Mouse (Mus musculus) neutrophil, adult 5-6 weeks (primary cell): ENCODE data around the gene Dnttip1. TPM values are rescaled to one million over a fixed set of nuclear protein-coding genes. Genes with fewer than 3 reads are reported as not detected.

Experiments
- ATAC-seq: fragments of 151-379, 151-347 bp; 2 replicates; pipeline ENCODE4 v1.8.0; 2017; ENCODE audit warnings: mild to moderate bottlenecking, moderate TSS enrichment; ENCODE audit not compliant: insufficient number of reproducible peaks, poor library complexity, low FRiP score, severe bottlenecking; ENCODE audit errors: extremely low read depth
- total RNA-seq: library from RNA; stranded (forward); fragments of 200-1000 nt; gene quantifications from 2 replicates; pipeline ENCODE4 v1.2.3, GENCODE M21; 2017

Gene Dnttip1
- total RNA-seq, 1 experiment from 2014 or later = 26.7 TPM

GRCm38 (mm10) chr2:164777246-164778014, 31.6 kb downstream of the Dnttip1 start:
- no peak for ATAC-seq

- no peak for ATAC-seq
Observed at GRCm38 (mm10) chr2:164778015-164778287, 32.2 kb downstream of the Dnttip1 start.

- no peak for ATAC-seq
Observed at GRCm38 (mm10) chr2:164778809-164779208, 33.0 kb downstream of the Dnttip1 start.

- ATAC-seq = no peak
Observed at GRCm38 (mm10) chr2:164779481-164780086, 33.8 kb downstream of the Dnttip1 start, which contains the start of gene Tnnc2. Tnnc2 (minus strand) TSS chr2:164779967.

GRCm38 (mm10) chr2:164781876-164782275, 36.1 kb downstream of the Dnttip1 start:
- ATAC-seq = no peak

- ATAC-seq = no peak
Observed at GRCm38 (mm10) chr2:164783926-164784581, 38.3 kb downstream of the Dnttip1 start.

GRCm38 (mm10) chr2:164784869-164785420, 39.2 kb downstream of the Dnttip1 start:
- ATAC-seq = no peak

GRCm38 (mm10) chr2:164785481-164786387, 40.0 kb downstream of the Dnttip1 start, which contains the start of gene Snx21:
Snx21 (plus strand) TSS chr2:164785823.
- peak; percentile 47 for ATAC-seq

- ATAC-seq = no peak
Observed at GRCm38 (mm10) chr2:164786388-164786885, 40.7 kb downstream of the Dnttip1 start.

GRCm38 (mm10) chr2:164787032-164787431, 41.2 kb downstream of the Dnttip1 start:
- no peak for ATAC-seq

GRCm38 (mm10) chr2:164787779-164788178, 42.0 kb downstream of the Dnttip1 start:
- no peak for ATAC-seq

GRCm38 (mm10) chr2:164788411-164788810, 42.6 kb downstream of the Dnttip1 start:
- no peak for ATAC-seq

- ATAC-seq = no peak
Observed at GRCm38 (mm10) chr2:164790451-164790850, 44.7 kb downstream of the Dnttip1 start.

- ATAC-seq = no peak
Observed at GRCm38 (mm10) chr2:164791841-164792261, 46.1 kb downstream of the Dnttip1 start.

- no peak for ATAC-seq
Observed at GRCm38 (mm10) chr2:164792400-164793190, 46.8 kb downstream of the Dnttip1 start.

GRCm38 (mm10) chr2:164793236-164793635, 47.5 kb downstream of the Dnttip1 start:
- ATAC-seq = peak; percentile 51; the same call in 1 of the 2 replicates

GRCm38 (mm10) chr2:164793772-164794171, 48.0 kb downstream of the Dnttip1 start:
- no peak for ATAC-seq

GRCm38 (mm10) chr2:164794293-164794692, 48.5 kb downstream of the Dnttip1 start:
- peak; percentile 80 for ATAC-seq
